Mouse (Mus musculus): Measurements from ENCODE around the gene Catip. TPM values are rescaled to one million over a fixed set of nuclear protein-coding genes. Genes with fewer than 3 reads are reported as not detected.
A peak's percentile ranks its signal among the peaks of the same experiment; 100 is the strongest.
"Not testable (repeated sequence)": the region's sequence is repeated elsewhere in the genome, so short reads cannot be mapped to it uniquely, and the experiment has no call there.

Catip gene
- 0.46 TPM in 2 replicates for polyA plus RNA-seq (2016; fragmentation: Nextera tagmentation; extraction: Ambion mirVana)

DNA sequence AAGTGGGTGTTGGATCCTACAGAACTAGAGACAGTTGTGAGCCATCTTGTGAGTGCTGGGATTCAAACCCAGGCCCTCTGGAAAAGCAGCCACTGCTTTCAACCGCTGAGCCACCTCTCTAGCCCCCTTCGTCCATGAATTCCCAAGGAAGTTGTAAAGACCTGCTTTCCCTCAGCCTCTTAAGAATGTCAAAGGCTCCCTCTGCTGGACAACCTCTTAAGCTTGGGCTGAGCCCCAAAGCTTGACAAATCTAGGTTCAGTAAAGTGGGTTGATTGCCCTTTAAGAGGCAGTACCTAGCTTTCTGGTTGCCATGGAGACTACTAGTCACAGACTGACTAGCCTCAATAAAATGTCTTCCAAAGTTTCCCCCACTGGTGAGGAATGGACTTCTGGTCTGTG lies at the start of gene Catip:
Catip (plus strand) TSS at position 297 of the 400 bp plus-strand sequence.
- Histone ChIP-seq H3K9me3 (replicated peaks) (no peaks in the 10 kb centered on the region), H3K27ac (ENCODE audit: poor library complexity, severe bottlenecking) (no peak within 1 kb of the TSS), H3K4me1 (replicated peaks) (no peaks in the 10 kb centered on the region; the same call in none of the 2 replicates), H3K36me3 (no peaks in the 10 kb centered on the region), H3K4me2 (0 out of 2 replicates have a peak within 1 kb of the TSS, but pooled peaks have one; percentile 24), H3K9ac (no peak within 1 kb of the TSS), H3K27me3 (replicated peaks) (no peaks in the 10 kb centered on the region), H3K4me3 (no peak within 1 kb of the TSS)
- ATAC-seq (ENCODE audit: insufficient number of reproducible peaks, low FRiP score) = peak; percentile 52; the same call in 1 of the 2 replicates
- WGBS = 4% methylated on average over 2 of the region's 2 CpGs

DNA sequence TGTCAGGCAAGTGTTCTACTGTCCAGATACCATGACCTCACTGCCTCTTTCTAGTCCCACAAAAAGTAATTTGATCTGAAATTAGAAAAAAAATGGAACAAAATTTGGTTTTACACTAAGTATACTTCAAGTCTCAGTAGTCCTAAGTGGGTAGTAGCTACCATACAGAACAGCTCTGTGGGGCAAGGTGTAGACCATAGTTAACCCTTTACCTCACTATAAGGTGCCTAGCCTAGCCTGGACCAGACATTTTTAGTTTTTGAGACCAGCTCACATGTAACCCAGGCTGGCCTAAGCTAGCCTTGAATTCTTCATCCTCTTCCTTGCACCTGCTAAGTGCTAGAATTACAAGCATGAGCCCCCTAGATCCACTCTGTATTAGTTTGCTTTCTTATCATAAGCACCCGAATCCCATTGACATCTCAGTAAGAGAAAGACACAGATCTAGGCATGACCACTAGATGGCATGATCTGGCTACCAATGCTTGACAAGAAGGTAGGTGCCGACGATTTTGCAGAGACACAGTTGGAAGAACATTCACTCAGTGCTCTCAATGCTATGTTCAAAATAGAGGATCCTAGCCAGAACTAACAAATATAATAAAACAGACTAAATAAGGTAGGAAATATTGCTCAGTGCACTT lies 48.7 kb upstream of the Catip start:
- Histone ChIP-seq H3K4me1 (replicated peaks) (peaks cover 42% of the 10 kb centered on the region), H3K36me3 (no peaks in the 10 kb centered on the region), H3K27me3 (replicated peaks) (no peaks in the 10 kb centered on the region), H3K9ac (no peak overlapping the region), H3K4me3 (no peak overlapping the region), H3K4me2 (no peak overlapping the region), H3K9me3 (replicated peaks) (no peaks in the 10 kb centered on the region), H3K27ac (ENCODE audit: poor library complexity, severe bottlenecking) (0 out of 2 replicates have a peak overlapping the region, but pooled peaks have one; percentile 24)
- WGBS = 0% methylated on average over 3 of the region's 3 CpGs
- no peak for ATAC-seq (ENCODE audit: insufficient number of reproducible peaks, low FRiP score)

DNA sequence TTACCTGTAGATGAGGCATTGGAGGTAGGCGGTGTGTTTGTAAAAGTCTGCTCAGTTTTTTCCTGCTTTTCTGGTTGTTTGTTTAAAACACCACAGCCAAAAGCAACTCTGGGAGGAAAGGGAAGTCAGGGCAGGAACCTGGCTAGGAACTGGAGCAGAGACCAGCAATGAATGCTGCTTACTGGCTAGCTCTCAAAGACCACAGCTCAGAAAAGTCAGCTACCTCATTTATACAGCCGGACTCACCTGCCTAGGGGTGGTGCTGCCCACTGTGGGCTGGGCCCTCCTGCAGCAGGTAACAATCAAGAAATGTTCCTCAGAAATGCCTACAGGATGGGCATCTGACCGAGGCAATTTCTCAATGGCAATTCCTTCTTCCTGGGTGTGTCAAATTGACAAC lies 47.1 kb upstream of the Catip start:
- no peak overlapping the region for H3K4me3 ChIP-seq
- WGBS = 67% methylated on average over 3 of the region's 3 CpGs
- no peaks in the 10 kb centered on the region for H3K27me3 ChIP-seq (replicated peaks)
- H3K4me2 ChIP-seq = no peak overlapping the region
- H3K9ac ChIP-seq = no peak overlapping the region
- no peak for ATAC-seq (ENCODE audit: insufficient number of reproducible peaks, low FRiP score)
- H3K4me1 ChIP-seq (replicated peaks) = peaks cover 29% of the 10 kb centered on the region
- H3K9me3 ChIP-seq (replicated peaks) = no peaks in the 10 kb centered on the region
- no peaks in the 10 kb centered on the region for H3K36me3 ChIP-seq
- H3K27ac ChIP-seq (ENCODE audit: poor library complexity, severe bottlenecking) = no peak overlapping the region

DNA sequence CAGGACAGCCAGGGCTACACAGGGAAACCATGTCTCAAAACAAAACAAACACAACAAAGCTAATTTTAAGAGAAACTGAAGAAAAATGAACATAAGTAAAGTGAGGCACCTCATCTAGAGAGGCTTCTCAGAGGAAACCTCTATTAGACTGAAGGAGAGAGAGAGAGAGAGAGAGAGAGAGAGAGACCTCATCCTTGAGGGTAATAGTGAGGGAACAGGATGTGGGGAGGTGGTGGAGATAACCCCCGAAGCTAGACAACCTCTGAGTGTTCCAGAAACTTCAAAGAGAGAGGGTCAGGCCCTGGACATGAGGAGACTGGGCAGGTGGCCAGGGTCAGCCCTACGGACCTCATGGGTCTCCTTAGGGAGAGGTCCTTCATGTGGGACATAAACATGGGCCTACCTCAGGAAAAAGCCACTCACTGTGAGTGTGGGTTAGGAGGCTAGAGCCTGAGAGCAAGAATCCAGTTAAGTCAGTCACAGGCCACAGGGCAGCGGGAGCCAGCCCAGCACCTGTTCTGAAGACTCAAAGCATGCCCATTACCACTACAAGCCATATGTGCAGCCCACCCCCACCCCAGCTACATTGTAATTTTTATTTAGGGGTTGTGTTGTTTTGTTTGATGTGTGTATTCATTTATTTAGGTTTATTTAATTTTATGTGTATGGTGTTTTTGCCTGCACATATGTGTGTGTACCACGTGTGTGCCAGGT lies 45.6 kb upstream of the Catip start:
- Histone ChIP-seq H3K27ac (ENCODE audit: poor library complexity, severe bottlenecking) (no peak overlapping the region), H3K9ac (no peak overlapping the region), H3K27me3 (replicated peaks) (no peaks in the 10 kb centered on the region), H3K4me2 (no peak overlapping the region), H3K4me3 (no peak overlapping the region), H3K4me1 (replicated peaks) (peaks cover 28% of the 10 kb centered on the region), H3K36me3 (no peaks in the 10 kb centered on the region), H3K9me3 (replicated peaks) (no peaks in the 10 kb centered on the region)
- no peak for ATAC-seq (ENCODE audit: insufficient number of reproducible peaks, low FRiP score)
- WGBS = 68% methylated on average over 4 of the region's 4 CpGs

DNA sequence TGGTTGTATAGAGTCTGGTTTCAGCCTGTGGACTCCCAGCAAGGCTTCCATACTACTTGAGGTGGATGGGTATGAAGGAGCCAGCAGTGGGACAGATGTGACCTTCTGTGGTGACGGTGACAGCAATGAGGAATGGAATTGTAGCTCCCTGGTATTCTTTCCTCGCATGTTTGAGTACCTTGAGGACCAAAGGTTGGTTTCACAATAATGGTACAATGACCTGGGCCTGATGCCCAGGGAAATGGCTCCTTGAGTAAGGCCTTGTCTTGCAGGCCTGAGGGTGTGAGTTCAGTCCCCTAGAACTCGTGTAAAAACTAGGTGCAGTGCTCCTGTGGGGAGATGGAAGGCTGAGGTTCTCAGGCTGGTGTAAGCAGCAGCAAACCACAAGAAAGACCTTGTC lies 43.2 kb upstream of the Catip start:
- WGBS = 88% methylated on average over 3 of the region's 3 CpGs
- Histone ChIP-seq H3K27me3 (replicated peaks) (no peaks in the 10 kb centered on the region), H3K4me1 (replicated peaks) (peaks cover 24% of the 10 kb centered on the region), H3K27ac (ENCODE audit: poor library complexity, severe bottlenecking) (no peak overlapping the region), H3K4me3 (no peak overlapping the region), H3K9me3 (replicated peaks) (no peaks in the 10 kb centered on the region), H3K9ac (no peak overlapping the region), H3K4me2 (no peak overlapping the region), H3K36me3 (no peaks in the 10 kb centered on the region)
- no peak for ATAC-seq (ENCODE audit: insufficient number of reproducible peaks, low FRiP score)

DNA sequence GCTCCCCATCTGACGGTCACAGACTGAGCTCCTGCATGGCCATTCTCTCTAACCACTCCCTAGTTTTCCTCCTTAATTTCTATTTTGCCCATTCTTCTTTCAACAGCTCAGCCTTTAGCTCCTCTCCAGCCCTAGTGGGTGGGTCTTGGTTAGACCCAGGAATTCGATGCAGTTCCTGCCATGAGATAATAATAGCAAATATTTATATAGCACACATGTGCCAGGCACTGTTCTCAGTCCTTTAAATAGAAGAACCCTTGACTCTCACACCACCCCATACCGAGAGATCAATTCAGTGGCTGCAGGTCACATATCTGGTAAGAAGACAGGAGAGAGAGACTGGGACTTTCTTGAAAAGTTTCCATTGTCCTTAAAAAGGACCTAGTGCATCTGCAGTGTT lies 40.5 kb upstream of the Catip start:
- no peak overlapping the region for H3K4me2 ChIP-seq
- H3K9me3 ChIP-seq (replicated peaks) = no peaks in the 10 kb centered on the region
- H3K4me1 ChIP-seq (replicated peaks) = peaks cover 25% of the 10 kb centered on the region
- peak; percentile 46; the same call in 1 of the 2 replicates for ATAC-seq (ENCODE audit: insufficient number of reproducible peaks, low FRiP score)
- no peak overlapping the region for H3K4me3 ChIP-seq
- H3K27me3 ChIP-seq (replicated peaks) = no peaks in the 10 kb centered on the region
- peak overlapping the region; percentile 43 for H3K27ac ChIP-seq (ENCODE audit: poor library complexity, severe bottlenecking)
- 0 out of 2 replicates have a peak, but pooled peaks cover 3% of the 10 kb centered on the region for H3K36me3 ChIP-seq
- WGBS = 44% methylated on average over 3 of the region's 3 CpGs
- no peak overlapping the region for H3K9ac ChIP-seq

DNA sequence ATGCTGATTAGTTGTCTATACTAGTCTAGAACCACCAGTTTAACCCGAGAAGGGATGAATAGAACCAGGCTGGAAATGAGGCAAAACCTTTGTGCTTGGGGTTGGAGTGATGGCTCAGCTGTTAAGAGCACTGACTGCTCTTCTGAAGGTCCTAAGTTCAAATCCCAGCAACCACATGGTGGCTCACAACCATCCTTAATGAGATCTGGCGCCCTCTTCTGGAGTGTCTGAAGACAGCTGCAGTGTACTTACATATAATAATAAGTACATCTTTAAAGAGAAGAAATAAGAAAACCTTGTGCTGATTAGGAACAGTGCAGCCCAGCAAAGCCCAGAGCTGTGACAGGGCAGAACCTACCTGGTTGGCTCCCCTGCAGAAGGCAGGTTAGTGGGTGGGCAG lies 35.0 kb upstream of the Catip start:
- not testable (repeated sequence) for H3K4me2 ChIP-seq; H3K9me3 ChIP-seq (replicated peaks); H3K9ac ChIP-seq; H3K27me3 ChIP-seq (replicated peaks); H3K4me3 ChIP-seq; ATAC-seq (ENCODE audit: insufficient number of reproducible peaks, low FRiP score); H3K27ac ChIP-seq (ENCODE audit: poor library complexity, severe bottlenecking)
- H3K4me1 ChIP-seq (replicated peaks) = peaks cover 39% of the 10 kb centered on the region
- H3K36me3 ChIP-seq = peaks cover 12% of the 10 kb centered on the region; the same call in 1 of the 2 replicates
- WGBS = 77% methylated on average over 2 of the region's 2 CpGs

DNA sequence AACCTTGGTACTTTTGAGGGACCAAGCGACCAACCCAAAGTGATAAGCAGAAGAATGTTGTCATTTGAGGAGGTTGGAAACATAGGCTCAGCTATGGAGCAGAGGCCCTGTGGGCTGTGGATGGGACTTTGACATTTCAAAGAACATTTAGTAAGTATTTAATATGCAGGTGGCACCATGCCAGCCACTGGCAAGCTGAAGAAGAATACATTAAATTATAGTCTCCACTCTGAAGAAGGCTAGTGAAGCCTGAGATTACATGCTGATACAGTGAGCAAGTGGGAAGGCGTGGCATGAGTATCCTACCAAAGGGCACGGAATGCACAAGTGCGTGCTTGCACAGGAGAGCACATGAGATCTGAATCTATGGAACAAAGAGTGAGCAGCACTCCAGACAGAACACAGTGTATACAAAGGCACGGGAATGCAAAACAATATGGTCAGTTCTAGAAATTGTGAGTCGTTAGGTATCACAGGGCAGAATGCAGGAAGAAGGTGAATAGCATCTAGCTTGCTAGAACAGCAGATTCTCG lies 31.9 kb upstream of the Catip start:
- Histone ChIP-seq H3K27ac (ENCODE audit: poor library complexity, severe bottlenecking) (no peak overlapping the region), H3K27me3 (replicated peaks) (no peaks in the 10 kb centered on the region), H3K4me2 (no peak overlapping the region), H3K4me1 (replicated peaks) (peaks cover 58% of the 10 kb centered on the region), H3K4me3 (no peak overlapping the region), H3K36me3 (peaks cover 12% of the 10 kb centered on the region; the same call in 1 of the 2 replicates), H3K9ac (no peak overlapping the region), H3K9me3 (replicated peaks) (no peaks in the 10 kb centered on the region)
- WGBS = 75% methylated on average over 7 of the region's 7 CpGs
- ATAC-seq (ENCODE audit: insufficient number of reproducible peaks, low FRiP score) = no peak

DNA sequence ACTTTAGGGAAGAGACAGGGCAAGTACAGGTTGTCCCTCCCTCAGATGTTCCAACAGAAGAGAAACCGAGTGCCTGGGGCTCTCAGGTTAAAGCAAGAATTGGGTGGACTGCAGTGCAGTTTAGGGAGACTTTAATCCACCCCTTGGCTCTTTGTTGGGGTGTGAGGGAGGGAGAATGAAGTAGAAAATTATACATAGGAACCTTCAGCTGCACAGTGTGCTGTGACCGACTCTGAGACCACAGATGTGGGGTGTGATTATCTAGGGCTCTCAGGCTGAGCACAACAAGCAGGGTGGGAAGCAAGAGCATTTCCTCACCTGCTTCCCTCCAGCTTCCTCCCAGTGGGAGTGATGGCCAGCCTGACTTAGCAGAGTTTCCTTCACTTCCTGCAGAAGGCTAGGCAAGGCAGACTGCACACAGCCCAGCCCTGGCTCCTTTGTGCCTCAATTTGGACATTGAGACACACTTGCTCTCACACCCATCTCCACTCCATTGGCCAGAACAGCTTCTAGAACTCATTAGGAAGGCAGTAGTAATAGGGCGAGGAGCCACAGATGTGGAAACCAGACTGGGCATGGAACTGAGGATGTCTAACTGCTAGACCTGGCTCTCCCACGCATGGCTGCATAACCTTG lies 30.7 kb upstream of the Catip start:
- Histone ChIP-seq H3K4me3 (no peak overlapping the region), H3K9ac (no peak overlapping the region), H3K9me3 (replicated peaks) (no peaks in the 10 kb centered on the region), H3K36me3 (peaks cover 9% of the 10 kb centered on the region; the same call in 1 of the 2 replicates), H3K4me1 (replicated peaks) (peaks cover 63% of the 10 kb centered on the region), H3K27me3 (replicated peaks) (no peaks in the 10 kb centered on the region), H3K27ac (ENCODE audit: poor library complexity, severe bottlenecking) (peak overlapping the region; percentile 7), H3K4me2 (no peak overlapping the region)
- 65% methylated on average over 4 of the region's 4 CpGs for WGBS
- no peak for ATAC-seq (ENCODE audit: insufficient number of reproducible peaks, low FRiP score)

DNA sequence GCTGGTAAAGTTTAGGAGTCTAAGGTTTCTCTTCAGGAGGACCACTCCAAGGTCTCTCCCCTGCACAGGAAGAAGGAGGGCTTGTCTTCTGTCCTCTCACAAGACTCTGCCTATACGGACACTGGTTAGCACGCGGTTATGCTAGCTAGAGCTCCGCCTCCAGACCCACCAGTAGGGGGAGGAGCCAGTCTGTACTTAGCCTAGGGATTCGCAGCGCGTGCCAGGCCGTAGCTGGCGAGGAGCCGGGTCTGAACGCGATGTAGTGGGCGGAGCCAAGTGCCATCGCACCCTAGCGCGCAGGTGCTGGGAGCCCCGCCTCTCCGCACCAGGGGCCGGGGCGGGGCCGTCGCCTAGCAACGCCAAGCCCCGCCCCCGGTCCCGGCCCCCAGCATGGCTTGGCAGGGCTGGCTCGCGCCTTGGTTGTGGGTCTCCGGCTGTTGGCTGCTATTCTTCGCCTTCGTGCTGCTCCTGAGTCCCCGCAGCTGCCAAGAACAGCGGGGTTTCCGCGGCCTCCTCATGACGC lies 29.6 kb upstream of the Catip start:
- Histone ChIP-seq H3K4me1 (replicated peaks) (peaks cover 63% of the 10 kb centered on the region), H3K27me3 (replicated peaks) (no peaks in the 10 kb centered on the region), H3K4me2 (peak overlapping the region; percentile 95), H3K4me3 (peak overlapping the region; percentile 60), H3K27ac (ENCODE audit: poor library complexity, severe bottlenecking) (peak overlapping the region; percentile 70), H3K36me3 (peaks cover 9% of the 10 kb centered on the region; the same call in 1 of the 2 replicates), H3K9me3 (replicated peaks) (no peaks in the 10 kb centered on the region), H3K9ac (peak overlapping the region; percentile 74)
- peak; percentile 95 for ATAC-seq (ENCODE audit: insufficient number of reproducible peaks, low FRiP score)
- WGBS = under 1% methylated on average over 36 of the region's 36 CpGs

DNA sequence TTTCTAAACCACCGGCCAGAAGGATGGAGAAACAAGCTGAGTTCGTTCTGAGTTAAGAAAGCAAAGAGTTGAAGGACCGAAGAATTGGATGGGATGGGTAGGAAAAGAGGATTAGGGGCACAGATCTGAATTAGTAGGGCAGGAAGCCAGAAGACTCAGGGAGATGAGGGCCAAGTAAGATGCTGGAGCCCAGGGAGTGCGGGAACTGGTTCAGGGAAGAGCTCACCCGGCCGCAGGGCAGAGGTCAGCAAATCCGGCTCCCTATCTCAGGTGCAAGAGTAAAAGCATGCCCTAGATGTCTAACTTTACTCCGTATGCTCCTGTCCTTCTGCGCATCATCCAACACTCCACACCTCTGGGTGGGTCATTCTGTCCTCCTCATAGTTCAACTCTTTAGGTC lies 29.0 kb upstream of the Catip start:
- H3K27me3 ChIP-seq (replicated peaks) = no peaks in the 10 kb centered on the region
- WGBS = 5% methylated on average over 9 of the region's 9 CpGs
- H3K36me3 ChIP-seq = peaks cover 7% of the 10 kb centered on the region; the same call in 1 of the 2 replicates
- H3K9me3 ChIP-seq (replicated peaks) = no peaks in the 10 kb centered on the region
- ATAC-seq (ENCODE audit: insufficient number of reproducible peaks, low FRiP score) = no peak
- H3K9ac ChIP-seq = peak overlapping the region; percentile 74
- H3K4me3 ChIP-seq = peak overlapping the region; percentile 60
- peak overlapping the region; percentile 95 for H3K4me2 ChIP-seq
- H3K27ac ChIP-seq (ENCODE audit: poor library complexity, severe bottlenecking) = peak overlapping the region; percentile 70
- H3K4me1 ChIP-seq (replicated peaks) = peaks cover 70% of the 10 kb centered on the region
